Mouse (Mus musculus): ENCODE measurements around the gene Usp13.

Usp13 gene

DNA sequence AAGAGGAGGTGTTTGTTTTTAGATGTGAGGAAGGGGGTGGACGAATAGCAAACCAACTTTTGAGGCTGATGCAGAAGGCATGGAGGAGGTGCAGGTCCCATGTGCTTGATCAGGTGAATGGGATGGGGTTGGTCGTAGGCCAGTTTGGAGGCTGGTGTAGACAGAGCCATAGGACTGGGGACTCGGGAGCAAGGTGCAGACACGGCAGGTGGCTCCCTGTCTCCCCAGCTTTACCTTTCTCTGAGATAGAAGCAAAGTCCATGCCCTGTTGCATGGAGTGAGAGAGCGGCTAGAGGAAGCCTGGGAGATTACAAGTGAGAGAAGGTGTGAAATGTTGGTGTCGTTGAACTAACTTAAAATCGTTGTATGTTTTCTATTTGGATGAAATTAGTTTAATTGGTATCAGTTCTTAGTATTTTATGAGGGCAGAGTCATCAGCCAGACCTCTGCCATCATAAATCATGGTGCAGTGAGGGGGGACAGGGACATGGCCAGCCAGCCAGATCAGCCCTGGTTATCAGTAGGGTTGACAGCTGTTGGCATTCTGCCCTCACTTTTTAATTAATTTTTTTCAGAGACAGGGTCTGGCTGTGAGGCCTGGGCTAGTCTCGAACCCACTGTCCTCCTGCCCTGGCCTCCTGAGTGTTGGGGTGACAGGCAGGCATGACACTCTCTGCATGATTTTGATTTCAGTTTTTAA is 122.6 kb downstream of the Usp13 start:
- DNase-seq (ENCODE audit: low spot score in 2 of 2) = no peak

DNA sequence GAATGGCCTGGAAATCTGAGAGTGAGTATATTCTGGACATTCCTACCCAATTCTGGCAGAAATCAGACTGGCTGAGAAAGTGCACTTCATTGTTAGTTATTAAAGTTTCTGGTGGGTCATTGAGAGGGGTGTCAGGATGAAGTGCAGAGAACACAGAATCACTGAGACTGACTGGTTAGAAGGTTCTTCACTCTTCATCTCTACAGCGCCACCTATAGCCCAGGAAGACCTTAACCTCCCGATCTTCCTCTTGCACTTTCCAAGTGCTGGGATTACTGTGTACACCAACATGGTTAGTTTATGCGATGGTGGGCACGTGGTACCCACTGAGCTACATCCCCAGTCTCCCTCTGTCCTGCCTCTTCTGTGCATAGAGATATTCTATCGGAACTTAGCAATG is 130.1 kb downstream of the Usp13 start:
- DNase-seq (ENCODE audit: low spot score in 2 of 2) = no peak

DNA sequence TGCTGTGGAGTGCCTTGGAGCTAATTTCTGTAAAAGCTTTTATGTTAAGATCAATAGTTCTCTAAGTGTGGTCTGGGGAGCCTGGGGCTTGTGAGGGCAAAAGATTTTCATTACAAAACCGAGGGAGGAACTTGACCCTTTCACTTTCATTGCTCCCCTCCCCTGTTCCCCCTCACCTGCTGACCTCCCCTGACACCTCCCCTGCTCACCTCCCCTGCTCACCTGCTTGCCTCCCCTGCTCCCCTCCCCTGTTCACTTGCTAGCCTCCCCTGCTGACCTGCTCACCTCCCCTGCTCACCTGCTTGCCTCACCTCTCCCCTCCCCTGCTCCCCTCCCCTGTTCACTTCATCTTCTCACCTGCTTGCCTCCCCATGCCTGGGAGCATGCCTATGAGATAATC is 134.0 kb downstream of the Usp13 start:
- no peak for DNase-seq (ENCODE audit: low spot score in 2 of 2)

DNA sequence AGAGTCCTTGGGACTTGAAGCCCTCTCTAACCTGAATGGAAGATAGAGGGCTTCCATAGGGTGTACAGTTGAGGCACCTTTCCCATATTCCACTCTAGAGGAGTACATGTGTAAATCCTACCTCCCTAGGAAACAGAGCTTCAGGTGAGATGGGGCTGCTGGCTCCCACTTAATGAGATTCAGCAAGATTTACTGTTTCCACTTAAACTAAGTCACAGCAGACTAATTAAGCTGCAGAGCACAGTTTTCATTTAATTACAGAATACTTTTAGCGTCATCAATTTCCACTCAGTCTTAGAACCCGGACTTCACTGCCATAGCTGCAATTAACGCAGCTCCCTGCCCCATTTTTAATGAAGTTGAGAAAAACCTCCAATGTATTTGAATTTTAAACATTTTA is 144.1 kb downstream of the Usp13 start:
- no peak for DNase-seq (ENCODE audit: low spot score in 2 of 2)

DNA sequence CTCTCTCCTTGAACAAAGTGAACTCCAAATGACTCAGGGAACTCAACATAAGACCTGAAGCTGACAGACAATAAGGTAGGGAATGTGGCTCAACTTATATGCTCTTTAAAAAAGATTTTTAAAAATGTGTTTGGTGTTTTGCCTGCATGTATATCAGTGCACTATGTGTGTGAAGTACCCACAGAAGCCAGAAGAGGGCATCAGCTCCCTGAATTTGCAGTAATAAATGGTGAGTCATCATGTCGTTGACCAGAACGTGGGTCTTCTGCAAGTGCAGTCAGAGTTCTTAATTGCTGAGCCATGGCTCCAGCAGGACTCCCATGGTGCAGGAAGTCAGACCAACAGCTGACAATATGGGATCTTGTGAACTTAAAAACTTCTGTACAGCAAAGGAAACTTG is 148.2 kb downstream of the Usp13 start:
- no peak for DNase-seq (ENCODE audit: low spot score in 2 of 2)

DNA sequence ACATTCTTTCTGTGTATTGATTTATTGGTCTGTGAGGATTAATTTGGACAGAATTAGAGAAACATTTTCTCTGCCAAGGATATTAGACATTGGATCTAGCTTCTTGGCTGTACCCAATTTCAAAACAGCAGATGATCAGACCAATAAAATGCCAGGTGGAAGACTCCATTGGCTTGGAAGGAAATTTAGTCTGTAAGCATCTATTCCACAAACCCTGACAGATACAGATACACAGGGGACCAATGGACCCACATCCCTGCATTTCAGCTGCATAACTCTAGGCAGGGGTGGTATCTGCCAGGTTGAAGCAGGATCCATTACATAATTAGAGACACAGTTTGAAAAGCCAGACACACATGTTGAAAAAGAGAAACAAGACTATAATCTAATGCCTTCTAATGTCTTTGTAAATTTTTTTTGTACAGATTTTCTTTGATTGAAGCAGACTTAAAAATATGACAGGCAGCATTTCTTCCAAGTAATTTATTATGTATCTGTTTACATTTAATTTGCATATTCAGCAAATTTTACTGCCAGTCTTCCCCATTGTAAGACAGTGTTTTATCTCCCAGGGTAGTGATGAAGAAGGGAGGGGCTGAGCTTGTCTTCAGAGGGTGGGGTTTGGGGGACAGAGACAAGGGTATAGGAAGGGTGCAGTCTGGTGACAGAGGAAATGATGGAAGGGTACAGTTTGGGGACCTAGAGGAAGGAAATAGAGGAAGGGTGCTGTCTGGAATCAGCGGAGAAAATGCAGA is 151.5 kb downstream of the Usp13 start:
- no peak for DNase-seq (ENCODE audit: low spot score in 2 of 2)

DNA sequence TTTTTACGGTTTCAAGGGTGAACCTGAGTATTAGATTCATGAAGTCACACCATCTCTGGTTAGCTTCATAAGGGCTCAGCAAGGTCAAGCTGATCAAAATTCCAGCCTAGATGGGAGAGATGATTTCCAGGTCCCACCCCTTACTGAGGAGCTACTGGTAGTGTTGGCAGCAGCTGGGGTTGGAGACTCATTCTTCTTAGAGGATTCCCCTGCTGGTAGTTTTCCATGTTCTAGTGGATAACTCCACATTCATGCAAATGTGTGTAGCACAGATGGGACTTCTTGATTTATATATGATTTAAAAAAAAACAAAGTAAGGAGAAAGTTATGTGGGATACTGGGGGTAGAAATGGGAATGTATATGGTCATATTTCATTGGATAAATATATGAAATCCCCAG is 152.9 kb downstream of the Usp13 start:
- no peak for DNase-seq (ENCODE audit: low spot score in 2 of 2)

DNA sequence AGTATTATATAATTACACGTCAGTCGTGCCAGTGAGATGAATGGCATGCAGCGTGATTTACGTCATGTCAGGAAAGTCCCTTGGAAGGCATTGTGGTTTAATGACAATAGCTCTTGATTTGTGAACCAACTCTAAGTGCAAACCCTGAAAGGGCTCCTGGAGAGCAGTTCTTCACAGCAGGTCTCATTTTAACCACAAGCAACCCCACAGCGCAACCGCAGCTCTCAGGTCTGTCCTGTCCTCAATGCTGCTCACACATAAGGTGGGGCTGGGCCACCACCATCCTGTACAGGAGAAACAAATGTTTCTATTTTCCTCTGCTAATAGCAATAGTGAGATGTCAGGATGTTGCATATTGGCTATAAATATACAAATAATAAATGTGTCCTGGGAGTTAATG is 161.9 kb downstream of the Usp13 start:
- no peak for DNase-seq (ENCODE audit: low spot score in 2 of 2)

DNA sequence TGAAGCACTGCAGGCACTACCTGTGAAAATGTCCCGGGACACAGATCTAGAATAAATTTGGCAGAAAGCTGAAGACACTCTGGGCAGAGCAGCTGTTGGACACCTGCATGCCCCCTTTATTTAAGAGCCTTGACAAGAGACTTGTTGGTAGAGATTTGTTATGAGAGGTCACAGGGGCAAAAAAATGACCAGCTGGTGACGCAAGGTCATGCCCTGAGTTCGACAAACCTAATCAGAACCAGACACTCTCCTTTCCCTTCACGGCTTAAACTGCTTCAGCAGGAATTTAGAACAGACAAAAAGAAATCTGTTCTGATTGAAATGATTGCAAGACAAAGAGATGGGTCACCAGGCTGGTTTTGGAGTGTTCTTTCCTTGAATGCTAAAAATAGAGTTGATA is 162.6 kb downstream of the Usp13 start:
- no peak for DNase-seq (ENCODE audit: low spot score in 2 of 2)

DNA sequence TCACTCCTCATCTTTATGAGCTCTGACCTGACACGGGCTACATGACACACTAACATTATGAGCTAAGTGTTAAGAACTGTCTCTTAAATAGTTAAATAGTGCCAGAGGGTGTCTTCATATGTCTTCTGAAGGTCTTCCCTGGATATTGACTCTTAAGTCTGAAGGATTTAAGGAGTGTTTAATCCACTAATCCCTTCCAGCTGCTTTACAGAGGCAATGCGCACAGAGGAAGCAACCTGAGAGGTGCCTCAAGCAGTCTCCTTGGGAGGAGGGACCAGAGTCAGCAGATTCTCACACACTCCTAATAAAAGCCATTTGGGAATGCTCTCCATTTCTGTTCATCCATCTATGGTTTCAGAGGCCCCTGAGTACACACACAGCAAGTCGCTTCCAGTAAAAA is 167.8 kb downstream of the Usp13 start:
- DNase-seq (ENCODE audit: low spot score in 2 of 2) = no peak

Data from urinary bladder, adult 18-20 months (tissue).